Mouse (Mus musculus): ENCODE results near the gene Adprhl2. TPM values are rescaled to one million over a fixed set of nuclear protein-coding genes. Genes with fewer than 3 reads are reported as not detected.

The Adprhl2 gene
- polyA plus RNA-seq, 2 experiments, result 59.9 to 66.3 TPM

- DNase-seq (ENCODE audit: low spot score), result no peak
- H3K27me3 ChIP-seq (ENCODE audit: control insufficient read depth, insufficient read depth, low read length), result no peaks in the 10 kb centered on the region
- H3K4me1 ChIP-seq (ENCODE audit: control insufficient read depth, insufficient read depth, low read length), result peaks cover 17% of the 10 kb centered on the region
- ATAC-seq (ENCODE audit: low FRiP score, low read depth), result peak; percentile 39; the same call in 1 of the 2 replicates
- 16% methylated on average over 19 of the region's 20 CpGs for WGBS
- no peak overlapping the region for H3K27ac ChIP-seq (replicated peaks; ENCODE audit: low read depth, low read length)
- H3K4me2 ChIP-seq (replicated peaks; ENCODE audit: low read depth, low read length, severe bottlenecking), result peak overlapping the region; percentile 42
- no peak for TF ChIP-seq POLR2A (IDR thresholded peaks at IDR 0.05; ENCODE audit: borderline replicate concordance, extremely low read depth, insufficient read depth, insufficient read length)
- no peaks in the 10 kb centered on the region for H3K9me3 ChIP-seq (ENCODE audit: control insufficient read depth, low read length)
- peaks cover 14% of the 10 kb centered on the region; the same call in 1 of the 2 replicates for H3K36me3 ChIP-seq (ENCODE audit: control insufficient read depth, insufficient read depth, low read length)
- no peak overlapping the region for H3K9ac ChIP-seq (ENCODE audit: low read depth, low read length, severe bottlenecking)
- no peak overlapping the region; the same call in 1 of the 2 replicates for H3K4me3 ChIP-seq (replicated peaks; ENCODE audit: low read length)
Measured at GRCm38 (mm10) chr4:126309211-126309921, 12.1 kb downstream of the Adprhl2 start.

DNA sequence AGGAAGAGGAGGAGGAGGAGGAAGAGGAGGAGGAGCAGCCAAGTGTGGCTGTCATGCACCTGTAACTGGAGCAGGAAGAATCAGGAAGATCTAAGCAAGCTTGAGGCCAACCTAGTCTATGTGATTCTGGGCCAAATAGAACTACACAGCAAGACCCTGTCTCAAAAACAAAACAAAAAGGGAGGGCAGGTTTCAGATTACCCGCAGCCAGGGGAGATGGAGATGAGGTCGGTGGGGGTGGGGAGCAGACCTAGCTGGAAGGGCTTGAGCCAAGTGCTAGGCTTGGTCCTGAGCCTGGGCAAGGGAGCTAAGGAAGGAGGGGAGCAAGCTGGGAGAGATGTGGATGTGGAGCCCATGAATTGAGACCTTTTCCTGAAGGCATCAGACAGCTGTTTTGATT, 14.7 kb downstream of the Adprhl2 start:
- Histone ChIP-seq H3K4me3 (replicated peaks; ENCODE audit: low read length) (no peak overlapping the region), H3K4me2 (replicated peaks; ENCODE audit: low read depth, low read length, severe bottlenecking) (no peak overlapping the region), H3K27ac (replicated peaks; ENCODE audit: low read depth, low read length) (no peak overlapping the region), H3K9me3 (ENCODE audit: control insufficient read depth, low read length) (no peaks in the 10 kb centered on the region), H3K36me3 (ENCODE audit: control insufficient read depth, insufficient read depth, low read length) (peaks cover 14% of the 10 kb centered on the region; the same call in 1 of the 2 replicates), H3K9ac (ENCODE audit: low read depth, low read length, severe bottlenecking) (no peak overlapping the region), H3K4me1 (ENCODE audit: control insufficient read depth, insufficient read depth, low read length) (peaks cover 12% of the 10 kb centered on the region), H3K27me3 (ENCODE audit: control insufficient read depth, insufficient read depth, low read length) (no peaks in the 10 kb centered on the region)
- TF ChIP-seq POLR2A (IDR thresholded peaks at IDR 0.05; ENCODE audit: borderline replicate concordance, extremely low read depth, insufficient read depth, insufficient read length), result no peak
- ATAC-seq (ENCODE audit: low FRiP score, low read depth), result no peak
- WGBS, result 19% methylated on average over 2 of the region's 2 CpGs
- DNase-seq (ENCODE audit: low spot score), result no peak

- WGBS, result 87% methylated on average over 6 of the region's 6 CpGs
- no peak for ATAC-seq (ENCODE audit: low FRiP score, low read depth)
- H3K4me1 ChIP-seq (ENCODE audit: control insufficient read depth, insufficient read depth, low read length), result peaks cover 19% of the 10 kb centered on the region
Measured at GRCm38 (mm10) chr4:126306058-126306457, 15.4 kb downstream of the Adprhl2 start.

GRCm38 (mm10) chr4:126305428-126305827, 16.1 kb downstream of the Adprhl2 start:
- no peak for TF ChIP-seq POLR2A (IDR thresholded peaks at IDR 0.05; ENCODE audit: borderline replicate concordance, extremely low read depth, insufficient read depth, insufficient read length)
- Histone ChIP-seq H3K27me3 (ENCODE audit: control insufficient read depth, insufficient read depth, low read length) (no peaks in the 10 kb centered on the region; the same call in 1 of the 2 replicates), H3K9me3 (ENCODE audit: control insufficient read depth, low read length) (no peaks in the 10 kb centered on the region), H3K4me1 (ENCODE audit: control insufficient read depth, insufficient read depth, low read length) (peaks cover 26% of the 10 kb centered on the region), H3K36me3 (ENCODE audit: control insufficient read depth, insufficient read depth, low read length) (peaks cover 5% of the 10 kb centered on the region; the same call in 1 of the 2 replicates), H3K4me2 (replicated peaks; ENCODE audit: low read depth, low read length, severe bottlenecking) (no peak overlapping the region), H3K9ac (ENCODE audit: low read depth, low read length, severe bottlenecking) (no peak overlapping the region), H3K27ac (replicated peaks; ENCODE audit: low read depth, low read length) (no peak overlapping the region), H3K4me3 (replicated peaks; ENCODE audit: low read length) (no peak overlapping the region)
- 86% methylated on average over 1 of the region's 1 CpGs for WGBS
- DNase-seq (ENCODE audit: low spot score) (no peak), ATAC-seq (ENCODE audit: low FRiP score, low read depth) (no peak)

More at GRCm38 (mm10) chr4:126306058-126306457, 15.4 kb downstream of the Adprhl2 start:
- no peaks in the 10 kb centered on the region; the same call in 1 of the 2 replicates for H3K27me3 ChIP-seq (ENCODE audit: control insufficient read depth, insufficient read depth, low read length)
- H3K4me3 ChIP-seq (replicated peaks; ENCODE audit: low read length), result no peak overlapping the region
- H3K36me3 ChIP-seq (ENCODE audit: control insufficient read depth, insufficient read depth, low read length), result peaks cover 9% of the 10 kb centered on the region; the same call in 1 of the 2 replicates
- no peak overlapping the region for H3K9ac ChIP-seq (ENCODE audit: low read depth, low read length, severe bottlenecking)
- no peak overlapping the region for H3K27ac ChIP-seq (replicated peaks; ENCODE audit: low read depth, low read length)
- no peak for DNase-seq (ENCODE audit: low spot score)
- no peak overlapping the region for H3K4me2 ChIP-seq (replicated peaks; ENCODE audit: low read depth, low read length, severe bottlenecking)
- no peak for TF ChIP-seq POLR2A (IDR thresholded peaks at IDR 0.05; ENCODE audit: borderline replicate concordance, extremely low read depth, insufficient read depth, insufficient read length)
- H3K9me3 ChIP-seq (ENCODE audit: control insufficient read depth, low read length), result no peaks in the 10 kb centered on the region

DNA sequence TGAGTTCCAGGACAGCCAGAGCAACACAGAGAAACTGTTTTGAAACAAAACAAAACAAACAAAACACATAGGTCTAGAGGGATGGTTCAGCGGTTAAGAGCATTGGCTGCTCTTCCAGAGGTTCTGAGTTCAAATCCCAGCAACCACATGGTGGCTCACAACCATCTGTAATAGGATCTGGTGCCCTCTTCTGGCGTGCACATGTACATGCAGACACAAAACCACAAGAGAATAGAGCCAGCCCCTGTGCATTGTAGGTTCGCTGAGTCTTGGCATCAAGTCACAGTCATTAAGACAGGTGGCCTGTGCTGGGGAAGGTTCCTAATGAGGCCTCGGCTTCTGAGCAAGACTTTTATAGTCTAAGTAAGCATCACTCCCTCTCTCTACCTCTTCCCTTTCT, 17.6 kb downstream of the Adprhl2 start:
- ATAC-seq (ENCODE audit: low FRiP score, low read depth) (no peak), DNase-seq (ENCODE audit: low spot score) (no peak)
- Histone ChIP-seq H3K9ac (ENCODE audit: low read depth, low read length, severe bottlenecking) (no peak overlapping the region), H3K4me1 (ENCODE audit: control insufficient read depth, insufficient read depth, low read length) (peaks cover 25% of the 10 kb centered on the region), H3K4me2 (replicated peaks; ENCODE audit: low read depth, low read length, severe bottlenecking) (no peak overlapping the region), H3K9me3 (ENCODE audit: control insufficient read depth, low read length) (no peaks in the 10 kb centered on the region), H3K27ac (replicated peaks; ENCODE audit: low read depth, low read length) (no peak overlapping the region), H3K36me3 (ENCODE audit: control insufficient read depth, insufficient read depth, low read length) (no peaks in the 10 kb centered on the region), H3K27me3 (ENCODE audit: control insufficient read depth, insufficient read depth, low read length) (no peaks in the 10 kb centered on the region; the same call in 1 of the 2 replicates), H3K4me3 (replicated peaks; ENCODE audit: low read length) (no peak overlapping the region)
- 52% methylated on average over 4 of the region's 4 CpGs for WGBS
- no peak for TF ChIP-seq POLR2A (IDR thresholded peaks at IDR 0.05; ENCODE audit: borderline replicate concordance, extremely low read depth, insufficient read depth, insufficient read length)

All from limb, embryonic 14.5 days (tissue).